Mouse (Mus musculus) C2C12 (cell line): Measurements from ENCODE around the gene Timmdc1.

Experiments
- CTCF ChIP-seq: IDR thresholded peaks from one replicate; pipeline ENCODE4 v1.5.1; 2011; ENCODE audit not compliant: control insufficient read depth, insufficient read depth, insufficient read length
- FOSL1 ChIP-seq: IDR thresholded peaks from one replicate; pipeline ENCODE4 v1.8.0; 2011; ENCODE audit warnings: mild to moderate bottlenecking, low read length; ENCODE audit not compliant: poor library complexity, insufficient read depth, severe bottlenecking

- no peak for TF ChIP-seq CTCF
- TF ChIP-seq FOSL1: no peak
Observed at GRCm38 (mm10) chr16:38562131-38562967, 39.9 kb upstream of the Timmdc1 start.
